Mouse (Mus musculus) lung, postnatal 0 days (tissue): ENCODE results near the gene Syt14. TPM values are rescaled to one million over a fixed set of nuclear protein-coding genes. Genes with fewer than 3 reads are reported as not detected.
A peak's percentile ranks its signal among the peaks of the same experiment; 100 is the strongest.

ENCODE experiments used
- ATAC-seq: fragments of 200-750 bp; cut with Nextera tagmentation; 2 replicates; pipeline ENCODE4 v1.8.0; 2017; ENCODE audit warnings: moderate library complexity
- DNase-seq: peaks from one replicate; pipeline ENCODE4 v3.0.0-alpha.2; 2016; ENCODE audit warnings: low spot score
- H3K27ac ChIP-seq: fragments of 300-500 bp; sonication (generic); 2 replicates; pipeline ENCODE4 v1.5.1; 2014; ENCODE audit warnings: antibody characterized with exemption, mild to moderate bottlenecking, low read length, mixed read lengths
- H3K27me3 ChIP-seq: fragments of 300-500 bp; sonication (generic); replicated peaks from 2 replicates; pipeline ENCODE4 v1.6.1; 2014; ENCODE audit warnings: low read length, mixed read lengths; ENCODE audit not compliant: insufficient read depth
- H3K36me3 ChIP-seq: fragments of 300-500 bp; sonication (generic); 2 replicates; pipeline ENCODE4 v1.6.1; 2014; ENCODE audit warnings: low read length, mixed read lengths; ENCODE audit not compliant: insufficient read depth
- H3K4me1 ChIP-seq: fragments of 300-500 bp; sonication (generic); 2 replicates; pipeline ENCODE4 v1.6.1; 2014; ENCODE audit warnings: antibody characterized with exemption, low read depth, low read length, mixed read lengths; ENCODE audit not compliant: insufficient read depth
- H3K4me2 ChIP-seq: fragments of 300-500 bp; sonication (generic); replicated peaks from 2 replicates; pipeline ENCODE4 v1.6.1; 2014; ENCODE audit warnings: low read depth, mild to moderate bottlenecking, low read length, moderate library complexity, mixed read lengths
- H3K4me3 ChIP-seq: fragments of 300-500 bp; sonication (generic); 2 replicates; pipeline ENCODE4 v1.5.1; 2014; ENCODE audit warnings: low read depth, low read length
- H3K9ac ChIP-seq: fragments of 300-500 bp; sonication (generic); replicated peaks from 2 replicates; pipeline ENCODE4 v1.6.1; 2014; ENCODE audit warnings: low read depth, mild to moderate bottlenecking
- H3K9me3 ChIP-seq: fragments of 300-500 bp; sonication (generic); 2 replicates; pipeline ENCODE4 v1.6.1; 2016; ENCODE audit warnings: low read length, mixed read lengths
- CTCF ChIP-seq: IDR thresholded peaks from 2 replicates; pipeline ENCODE4 v1.5.1; 2016; ENCODE audit warnings: antibody characterized with exemption, mild to moderate bottlenecking
- EP300 ChIP-seq: IDR thresholded peaks from 2 replicates; pipeline ENCODE4 v1.6.1; 2016; ENCODE audit warnings: antibody characterized with exemption, mild to moderate bottlenecking, control low read depth
- WGBS: fragments of 180-500 bp; shearing (Covaris S2); extraction: QIAGEN DNeasy Blood & Tissue Kit; methylation state at CpG from one replicate; pipeline ENCODE4 v1.1.7; 2014; 5-methylcytosine and 5-hydroxymethylcytosine counted together
- polyA plus RNA-seq: library from polyadenylated mRNA; unstranded; fragments of >200 nt; fragmentation: Nextera tagmentation; extraction: Ambion mirVana; gene quantifications from 2 replicates; pipeline ENCODE4 v1.2.1, GENCODE M21; 2015

The Syt14 gene
- polyA plus RNA-seq, 1 experiment from 2014 or later, result 0.18 TPM

DNA sequence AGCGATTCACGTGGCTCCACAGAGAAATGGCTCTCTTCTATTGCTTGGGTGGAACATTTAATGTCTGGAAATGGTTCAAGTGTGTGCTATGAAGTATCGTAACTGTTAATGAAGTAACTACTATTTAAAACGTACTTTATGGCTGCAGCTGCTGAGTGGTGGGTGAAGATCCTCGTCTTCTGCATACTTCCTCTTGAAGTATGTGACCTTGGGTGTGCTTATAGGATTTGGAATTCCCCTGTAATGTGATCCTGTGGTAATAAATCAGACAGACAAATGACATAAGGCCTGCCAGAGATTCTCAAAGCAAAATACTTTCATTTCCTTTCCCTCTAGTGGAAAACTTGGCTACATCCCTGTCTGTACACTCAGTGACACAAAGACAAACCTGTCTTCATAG, 186.0 kb downstream of the Syt14 start:
- no peak overlapping the region for H3K27ac ChIP-seq
- H3K4me2 ChIP-seq, result no peak overlapping the region
- TF ChIP-seq CTCF (no peak), EP300 (no peak)
- H3K4me3 ChIP-seq, result no peak overlapping the region
- ATAC-seq (peak; percentile 50), DNase-seq (peak; percentile 62)
- H3K36me3 ChIP-seq, result no peaks in the 10 kb centered on the region
- peaks cover 7% of the 10 kb centered on the region for H3K4me1 ChIP-seq
- no peaks in the 10 kb centered on the region for H3K9me3 ChIP-seq
- no peak overlapping the region for H3K9ac ChIP-seq
- 0 out of 2 replicates have a peak, but pooled peaks cover 3% of the 10 kb centered on the region for H3K27me3 ChIP-seq
- WGBS, result 40% methylated on average over 5 of the region's 5 CpGs

DNA sequence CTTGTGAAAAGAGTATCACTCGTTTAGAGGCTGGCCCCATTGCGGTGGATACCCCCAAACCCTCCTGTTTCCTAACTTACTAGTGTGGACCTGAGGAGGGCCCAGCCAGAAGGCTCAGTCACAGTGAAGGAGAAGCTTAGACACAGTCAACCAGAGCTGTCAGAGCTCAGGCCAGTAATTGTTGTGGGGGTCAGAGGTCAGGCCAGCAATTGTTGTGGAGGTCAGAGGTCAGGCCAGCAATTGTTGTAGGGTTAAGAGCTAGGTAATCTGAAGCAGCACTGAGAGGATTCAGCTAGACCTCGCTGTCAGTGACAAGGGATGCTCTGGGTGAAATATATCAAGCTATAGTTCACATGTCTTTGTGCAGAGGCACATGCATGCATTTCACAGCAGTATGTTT, 188.3 kb downstream of the Syt14 start:
- no peak for ATAC-seq
- Histone ChIP-seq H3K4me1 (peaks cover 7% of the 10 kb centered on the region), H3K27ac (no peak overlapping the region), H3K9me3 (no peaks in the 10 kb centered on the region), H3K9ac (no peak overlapping the region), H3K4me3 (no peak overlapping the region), H3K36me3 (no peaks in the 10 kb centered on the region), H3K4me2 (no peak overlapping the region), H3K27me3 (no peaks in the 10 kb centered on the region)
- no peak for DNase-seq
- no peak for TF ChIP-seq EP300
- WGBS, result 66% methylated on average over 3 of the region's 3 CpGs

Other genes with a start within 250 kb of the Syt14 start
- gene Sertad4, start 180.0 kb downstream of the Syt14 start, polyA plus RNA-seq, result 3.2 and 3.4 TPM in 2 replicates
- gene Diexf, start 94.5 kb upstream of the Syt14 start, polyA plus RNA-seq, result 2.5 and 2.9 TPM in 2 replicates
- gene Irf6, start 117.3 kb upstream of the Syt14 start, polyA plus RNA-seq, result 14.3 and 17.0 TPM in 2 replicates
- 8.3 and 8.4 TPM in 2 replicates for gene A130010J15Rik, start 132.3 kb upstream of the Syt14 start, polyA plus RNA-seq
- 3.0 and 3.6 TPM in 2 replicates for gene Traf3ip3, start 165.9 kb upstream of the Syt14 start, polyA plus RNA-seq
- 62.8 and 63.1 TPM in 2 replicates for gene Lamb3, start 171.9 kb upstream of the Syt14 start, polyA plus RNA-seq
- 184 and 200 TPM in 2 replicates for gene Hsd11b1, start 228.3 kb upstream of the Syt14 start, polyA plus RNA-seq
- gene G0s2, start 237.4 kb upstream of the Syt14 start, polyA plus RNA-seq, result 185 and 216 TPM in 2 replicates